Mouse (Mus musculus): Measurements from ENCODE around the gene Crim1. TPM values are rescaled to one million over a fixed set of nuclear protein-coding genes. Genes with fewer than 3 reads are reported as not detected.

Crim1 gene
- polyA plus RNA-seq, 1 experiment from 2014 or later = 4.7 TPM

DNA sequence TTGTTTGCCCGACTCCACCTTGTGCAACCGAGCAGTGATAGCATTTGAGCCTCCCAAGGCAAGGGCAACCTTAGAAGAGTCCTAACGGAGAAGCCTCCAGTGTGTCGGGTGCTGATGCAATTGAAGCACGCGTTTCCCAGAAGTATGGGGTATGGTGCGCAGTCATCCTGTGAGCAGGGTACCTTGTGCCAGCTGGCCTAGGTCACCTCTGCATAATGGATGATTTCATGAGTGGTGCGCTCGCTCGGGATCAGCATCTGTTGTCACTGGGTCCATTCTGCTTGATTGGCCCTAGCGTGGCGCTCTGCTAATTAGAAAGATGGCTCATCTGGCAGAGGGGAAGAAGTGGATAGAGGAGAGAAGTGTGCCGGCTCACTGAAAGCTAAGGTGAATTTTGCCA is 37.9 kb downstream of the Crim1 start:
- no peaks in the 10 kb centered on the region for H3K9me3 ChIP-seq (ENCODE audit: control insufficient read depth, low read length)

DNA sequence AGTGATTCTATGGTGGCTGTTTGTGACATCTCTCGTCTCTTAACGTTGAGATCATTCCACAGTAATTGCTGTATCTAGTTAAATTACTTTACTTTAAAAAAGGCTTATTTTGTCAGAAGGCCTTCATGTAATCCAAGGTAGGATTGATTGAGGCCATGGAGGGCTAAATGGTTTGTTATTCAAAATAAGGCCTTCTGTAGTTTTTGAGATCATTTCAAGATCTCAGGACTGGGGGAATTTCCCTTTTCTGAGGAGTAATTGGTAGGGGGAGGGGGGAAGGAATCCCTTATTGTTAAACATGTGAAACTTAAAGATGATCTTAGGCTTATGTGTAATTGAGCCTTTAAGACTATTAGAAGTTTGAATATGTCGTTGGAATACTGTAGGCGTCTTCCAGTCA is 40.1 kb downstream of the Crim1 start:
- no peak for ATAC-seq (ENCODE audit: low read depth)
- 83% methylated on average over 4 of the region's 4 CpGs for WGBS
- peaks cover 3% of the 10 kb centered on the region; the same call in 1 of the 2 replicates for H3K4me1 ChIP-seq (replicated peaks; ENCODE audit: control insufficient read depth, insufficient read depth, low read length)

More for the DNA sequence above, 37.9 kb downstream of the Crim1 start:
- no peaks in the 10 kb centered on the region for H3K36me3 ChIP-seq (ENCODE audit: control insufficient read depth, insufficient read depth, low read length)
- no peak overlapping the region for H3K4me3 ChIP-seq (ENCODE audit: low read length)
- H3K27ac ChIP-seq (ENCODE audit: low read length) = no peak overlapping the region
- WGBS = 94% methylated on average over 13 of the region's 13 CpGs
- ATAC-seq (ENCODE audit: low read depth) = no peak
- no peak overlapping the region for H3K4me2 ChIP-seq (ENCODE audit: low read depth, low read length)
- 0 out of 2 replicates have a peak, but pooled peaks cover 3% of the 10 kb centered on the region for H3K4me1 ChIP-seq (replicated peaks; ENCODE audit: control insufficient read depth, insufficient read depth, low read length)
- no peak overlapping the region for H3K9ac ChIP-seq (ENCODE audit: low read length)
- H3K27me3 ChIP-seq (ENCODE audit: control insufficient read depth, insufficient read depth, low read depth, low read length) = 0 out of 2 replicates have a peak, but pooled peaks cover 3% of the 10 kb centered on the region

DNA sequence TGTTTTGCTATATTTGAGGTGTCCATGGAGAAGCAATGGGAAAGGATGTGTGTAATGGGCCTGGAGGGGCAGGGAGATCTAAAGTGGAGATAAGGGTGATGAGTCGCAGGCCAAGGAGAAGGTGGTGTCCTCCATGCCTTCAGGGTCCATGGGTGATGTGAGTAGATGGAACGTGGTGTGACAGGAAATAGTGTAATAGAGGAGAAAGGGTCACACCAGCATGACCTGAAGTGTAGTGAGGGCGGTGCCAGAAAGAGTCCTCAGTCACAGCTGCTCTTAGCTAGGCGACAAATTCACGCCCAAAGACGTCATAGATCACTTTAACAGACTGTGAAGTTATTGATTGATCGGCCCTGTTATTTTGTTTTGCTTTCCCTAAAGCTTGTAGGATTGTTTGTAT is 41.2 kb downstream of the Crim1 start:
- no peak overlapping the region for H3K27ac ChIP-seq (ENCODE audit: low read length)
- no peaks in the 10 kb centered on the region for H3K36me3 ChIP-seq (ENCODE audit: control insufficient read depth, insufficient read depth, low read length)
- WGBS = 44% methylated on average over 7 of the region's 7 CpGs
- no peak overlapping the region for H3K4me2 ChIP-seq (ENCODE audit: low read depth, low read length)
- H3K9me3 ChIP-seq (ENCODE audit: control insufficient read depth, low read length) = no peaks in the 10 kb centered on the region
- no peak overlapping the region for H3K4me3 ChIP-seq (ENCODE audit: low read length)
- H3K4me1 ChIP-seq (replicated peaks; ENCODE audit: control insufficient read depth, insufficient read depth, low read length) = peaks cover 7% of the 10 kb centered on the region; the same call in 1 of the 2 replicates
- no peak overlapping the region for H3K9ac ChIP-seq (ENCODE audit: low read length)
- ATAC-seq (ENCODE audit: low read depth) = no peak
- H3K27me3 ChIP-seq (ENCODE audit: control insufficient read depth, insufficient read depth, low read depth, low read length) = no peaks in the 10 kb centered on the region

More for the DNA sequence above, 40.1 kb downstream of the Crim1 start:
- H3K27ac ChIP-seq (ENCODE audit: low read length) = no peak overlapping the region
- H3K4me2 ChIP-seq (ENCODE audit: low read depth, low read length) = no peak overlapping the region
- 0 out of 2 replicates have a peak, but pooled peaks cover 3% of the 10 kb centered on the region for H3K27me3 ChIP-seq (ENCODE audit: control insufficient read depth, insufficient read depth, low read depth, low read length)
- no peak overlapping the region for H3K4me3 ChIP-seq (ENCODE audit: low read length)
- H3K36me3 ChIP-seq (ENCODE audit: control insufficient read depth, insufficient read depth, low read length) = no peaks in the 10 kb centered on the region
- H3K9me3 ChIP-seq (ENCODE audit: control insufficient read depth, low read length) = no peaks in the 10 kb centered on the region
- no peak overlapping the region for H3K9ac ChIP-seq (ENCODE audit: low read length)

DNA sequence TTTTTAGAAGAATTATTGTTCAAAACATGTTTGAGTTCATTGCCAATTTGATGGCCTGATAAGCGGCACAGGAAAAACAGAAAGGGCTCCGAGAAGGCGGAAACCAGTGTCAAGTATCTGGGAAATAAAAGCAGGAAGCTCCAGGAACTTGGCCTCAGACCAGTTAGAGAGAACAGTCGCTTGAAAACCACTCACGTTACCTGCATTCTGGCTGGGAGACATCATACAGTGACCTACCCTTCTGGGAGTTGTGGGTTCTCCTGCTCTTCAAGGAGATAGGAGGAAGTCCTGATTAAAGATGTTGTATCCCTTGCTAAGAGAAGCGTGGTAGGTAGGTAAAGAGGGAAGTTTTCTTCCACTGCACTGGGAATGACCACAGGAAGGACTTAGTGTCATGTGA is 44.7 kb downstream of the Crim1 start:
- peak overlapping the region; percentile 15; the same call in 1 of the 2 replicates for H3K27ac ChIP-seq (ENCODE audit: low read length)

DNA sequence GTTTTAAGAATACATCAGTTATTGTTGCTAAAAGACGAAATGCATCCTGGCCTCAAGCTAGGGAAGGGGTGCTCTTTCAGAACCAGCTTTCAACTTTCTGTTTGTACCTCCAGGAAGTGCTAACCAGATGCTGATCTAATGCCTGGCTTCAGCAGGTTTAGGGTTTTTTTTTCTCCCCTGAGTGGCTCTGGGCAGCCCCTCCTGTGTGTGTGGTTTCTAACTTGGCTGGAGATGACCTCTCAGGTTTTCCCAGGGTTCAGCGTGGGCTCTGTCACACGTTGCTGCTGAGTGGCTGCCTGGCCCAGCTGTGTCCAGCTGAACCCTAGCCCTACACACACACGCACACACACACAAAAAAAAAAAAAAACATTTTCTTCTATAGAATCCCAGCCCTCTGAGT is 45.4 kb downstream of the Crim1 start:
- Histone ChIP-seq H3K9me3 (ENCODE audit: control insufficient read depth, low read length) (no peaks in the 10 kb centered on the region), H3K27me3 (ENCODE audit: control insufficient read depth, insufficient read depth, low read depth, low read length) (no peaks in the 10 kb centered on the region), H3K27ac (ENCODE audit: low read length) (no peak overlapping the region), H3K4me3 (ENCODE audit: low read length) (no peak overlapping the region), H3K9ac (ENCODE audit: low read length) (no peak overlapping the region), H3K36me3 (ENCODE audit: control insufficient read depth, insufficient read depth, low read length) (no peaks in the 10 kb centered on the region), H3K4me2 (ENCODE audit: low read depth, low read length) (no peak overlapping the region), H3K4me1 (replicated peaks; ENCODE audit: control insufficient read depth, insufficient read depth, low read length) (peaks cover 21% of the 10 kb centered on the region)
- no peak for ATAC-seq (ENCODE audit: low read depth)
- 52% methylated on average over 4 of the region's 4 CpGs for WGBS

More for the DNA sequence above, 44.7 kb downstream of the Crim1 start:
- Histone ChIP-seq H3K9ac (ENCODE audit: low read length) (no peak overlapping the region), H3K4me1 (replicated peaks; ENCODE audit: control insufficient read depth, insufficient read depth, low read length) (peaks cover 15% of the 10 kb centered on the region), H3K4me2 (ENCODE audit: low read depth, low read length) (no peak overlapping the region), H3K4me3 (ENCODE audit: low read length) (no peak overlapping the region), H3K9me3 (ENCODE audit: control insufficient read depth, low read length) (no peaks in the 10 kb centered on the region), H3K36me3 (ENCODE audit: control insufficient read depth, insufficient read depth, low read length) (no peaks in the 10 kb centered on the region), H3K27me3 (ENCODE audit: control insufficient read depth, insufficient read depth, low read depth, low read length) (no peaks in the 10 kb centered on the region)
- WGBS = 64% methylated on average over 6 of the region's 6 CpGs
- no peak for ATAC-seq (ENCODE audit: low read depth)

DNA sequence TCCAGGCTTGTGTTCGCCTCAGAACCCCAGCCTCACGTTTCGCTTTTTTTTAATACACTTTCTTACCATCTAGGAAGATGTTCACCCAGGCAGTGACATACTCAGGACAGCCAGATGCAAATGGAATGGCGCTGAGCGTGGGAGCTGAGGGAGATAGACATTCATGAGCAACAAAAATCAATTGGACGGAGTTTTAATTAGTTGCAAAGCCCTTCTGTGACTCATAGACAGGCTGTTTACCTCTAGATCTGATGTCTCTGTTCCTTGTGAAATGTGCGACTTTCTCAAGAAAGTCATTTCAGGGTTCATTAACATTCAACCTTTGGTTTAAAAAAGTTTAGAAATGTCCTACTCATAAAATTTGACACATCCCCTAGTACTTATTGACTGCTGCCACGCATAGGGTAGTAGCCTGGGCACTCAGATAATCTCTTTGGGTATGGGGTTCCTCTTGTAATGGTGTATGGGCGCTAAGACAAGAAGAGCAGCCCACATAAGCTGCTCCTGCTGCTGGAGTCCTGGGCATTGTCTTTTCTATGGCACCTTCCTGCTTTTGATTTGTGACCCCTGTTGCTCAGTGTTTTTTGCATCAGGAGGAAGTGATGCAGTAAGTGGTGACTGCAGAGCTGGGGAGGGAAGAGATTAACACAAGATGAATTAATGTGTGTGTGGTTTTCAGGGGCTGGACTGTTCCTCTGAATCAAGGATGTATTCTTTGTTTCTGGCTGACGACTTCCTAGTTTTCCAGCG is 46.8 kb downstream of the Crim1 start:
- no peaks in the 10 kb centered on the region for H3K9me3 ChIP-seq (ENCODE audit: control insufficient read depth, low read length)
- WGBS = 63% methylated on average over 11 of the region's 11 CpGs
- H3K27me3 ChIP-seq (ENCODE audit: control insufficient read depth, insufficient read depth, low read depth, low read length) = no peaks in the 10 kb centered on the region
- no peak overlapping the region for H3K4me3 ChIP-seq (ENCODE audit: low read length)
- H3K36me3 ChIP-seq (ENCODE audit: control insufficient read depth, insufficient read depth, low read length) = no peaks in the 10 kb centered on the region
- H3K4me1 ChIP-seq (replicated peaks; ENCODE audit: control insufficient read depth, insufficient read depth, low read length) = peaks cover 21% of the 10 kb centered on the region
- no peak overlapping the region for H3K9ac ChIP-seq (ENCODE audit: low read length)
- H3K4me2 ChIP-seq (ENCODE audit: low read depth, low read length) = no peak overlapping the region
- H3K27ac ChIP-seq (ENCODE audit: low read length) = peak overlapping the region; percentile 50
- ATAC-seq (ENCODE audit: low read depth) = peak; percentile 56; the same call in 1 of the 2 replicates

DNA sequence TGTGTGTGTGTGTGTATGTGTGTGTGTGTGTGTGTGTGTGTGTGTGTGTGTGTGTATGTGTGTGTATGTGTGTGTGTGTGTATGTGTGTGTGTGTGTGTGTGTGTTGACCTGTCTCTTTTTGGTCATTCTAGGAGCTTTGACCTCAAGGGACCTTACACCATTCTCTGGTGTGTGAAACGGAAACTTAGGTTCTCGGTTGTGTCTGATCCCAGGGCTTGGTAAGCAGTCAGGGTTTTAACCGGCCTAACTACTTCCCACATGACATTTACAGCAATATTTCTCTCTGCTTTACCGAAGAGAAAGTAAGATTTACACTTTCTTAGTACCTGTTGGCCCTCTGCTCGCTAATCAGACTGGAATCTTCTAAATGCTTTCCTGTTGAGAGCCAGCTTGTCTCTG is 48.1 kb downstream of the Crim1 start:
- no peak overlapping the region for H3K9ac ChIP-seq (ENCODE audit: low read length)
- H3K4me2 ChIP-seq (ENCODE audit: low read depth, low read length) = no peak overlapping the region
- no peaks in the 10 kb centered on the region for H3K36me3 ChIP-seq (ENCODE audit: control insufficient read depth, insufficient read depth, low read length)
- H3K27me3 ChIP-seq (ENCODE audit: control insufficient read depth, insufficient read depth, low read depth, low read length) = 0 out of 2 replicates have a peak, but pooled peaks cover 1% of the 10 kb centered on the region
- H3K27ac ChIP-seq (ENCODE audit: low read length) = no peak overlapping the region
- peaks cover 21% of the 10 kb centered on the region for H3K4me1 ChIP-seq (replicated peaks; ENCODE audit: control insufficient read depth, insufficient read depth, low read length)
- no peak overlapping the region for H3K4me3 ChIP-seq (ENCODE audit: low read length)
- WGBS = 69% methylated on average over 5 of the region's 5 CpGs
- ATAC-seq (ENCODE audit: low read depth) = no peak
- H3K9me3 ChIP-seq (ENCODE audit: control insufficient read depth, low read length) = no peaks in the 10 kb centered on the region

DNA sequence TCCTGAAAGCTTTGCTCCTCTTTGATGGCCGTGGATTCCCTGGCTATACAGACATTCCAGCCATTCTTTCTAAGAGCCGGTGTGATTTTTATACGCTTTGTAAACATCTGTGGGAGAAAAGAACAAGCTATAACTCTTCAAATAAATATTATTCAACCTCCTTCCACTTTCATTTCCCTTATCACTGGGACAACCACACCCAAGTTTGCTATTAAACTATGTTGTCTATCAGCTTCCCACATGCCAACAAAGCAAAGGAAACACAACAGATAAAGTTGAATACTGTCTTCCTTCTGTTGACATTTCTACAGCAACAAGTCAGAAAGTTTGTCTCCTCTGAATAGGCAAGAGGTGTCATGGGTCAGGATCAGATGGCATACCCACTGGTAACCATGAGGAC is 48.9 kb downstream of the Crim1 start:
- no peak overlapping the region for H3K9ac ChIP-seq (ENCODE audit: low read length)
- H3K4me1 ChIP-seq (replicated peaks; ENCODE audit: control insufficient read depth, insufficient read depth, low read length) = peaks cover 21% of the 10 kb centered on the region
- H3K27me3 ChIP-seq (ENCODE audit: control insufficient read depth, insufficient read depth, low read depth, low read length) = 0 out of 2 replicates have a peak, but pooled peaks cover 2% of the 10 kb centered on the region
- H3K4me3 ChIP-seq (ENCODE audit: low read length) = no peak overlapping the region
- 0 out of 2 replicates have a peak overlapping the region, but pooled peaks have one; percentile 37 for H3K27ac ChIP-seq (ENCODE audit: low read length)
- 19% methylated on average over 3 of the region's 3 CpGs for whole genome bisulfite sequencing
- no peaks in the 10 kb centered on the region for H3K9me3 ChIP-seq (ENCODE audit: control insufficient read depth, low read length)
- ATAC-seq (ENCODE audit: low read depth) = peak; percentile 8; the same call in 1 of the 2 replicates
- H3K36me3 ChIP-seq (ENCODE audit: control insufficient read depth, insufficient read depth, low read length) = no peaks in the 10 kb centered on the region
- H3K4me2 ChIP-seq (ENCODE audit: low read depth, low read length) = no peak overlapping the region

DNA sequence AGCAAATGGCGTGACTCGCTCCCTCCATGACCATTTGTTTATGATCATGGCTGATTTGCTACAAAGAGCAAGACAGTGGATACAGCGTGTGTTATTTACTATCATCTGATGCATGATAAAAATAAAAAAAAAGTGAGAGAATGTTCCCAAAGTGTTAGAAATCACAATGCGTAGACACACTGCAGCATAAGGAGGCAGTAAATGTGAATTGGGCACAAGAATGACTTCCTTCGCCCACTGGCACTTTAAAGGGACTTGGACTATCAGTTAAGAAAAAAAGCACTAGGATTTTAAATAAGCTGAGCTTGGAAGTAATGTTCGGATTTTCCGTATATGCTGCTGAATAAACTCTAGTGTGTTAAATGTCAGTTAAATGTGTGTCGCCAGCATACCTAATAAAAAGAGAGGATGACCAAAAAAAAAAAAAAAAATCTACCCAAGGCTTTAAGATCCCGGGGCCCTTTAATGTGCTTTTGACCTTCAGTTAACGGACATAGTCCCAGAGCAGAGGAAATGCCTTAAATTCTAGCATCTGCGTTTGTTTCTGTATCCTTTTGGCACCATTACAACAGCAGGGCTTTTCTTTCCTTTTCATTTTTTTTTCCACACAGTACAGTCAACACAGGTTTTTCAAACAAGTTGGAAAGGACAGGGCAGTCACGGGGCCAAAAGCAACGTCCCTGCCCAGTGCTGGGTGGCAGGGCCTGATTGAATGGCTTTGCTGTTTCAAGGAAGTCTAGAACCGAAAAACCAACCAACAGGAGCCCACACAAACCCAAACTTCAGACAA is 50.3 kb downstream of the Crim1 start:
- no peaks in the 10 kb centered on the region for H3K9me3 ChIP-seq (ENCODE audit: control insufficient read depth, low read length)

More for the DNA sequence above, 50.3 kb downstream of the Crim1 start:
- no peak overlapping the region for H3K4me3 ChIP-seq (ENCODE audit: low read length)
- H3K27ac ChIP-seq (ENCODE audit: low read length) = no peak overlapping the region
- WGBS = 45% methylated on average over 14 of the region's 14 CpGs
- H3K36me3 ChIP-seq (ENCODE audit: control insufficient read depth, insufficient read depth, low read length) = no peaks in the 10 kb centered on the region
- H3K4me2 ChIP-seq (ENCODE audit: low read depth, low read length) = no peak overlapping the region; the same call in 1 of the 2 replicates
- H3K4me1 ChIP-seq (replicated peaks; ENCODE audit: control insufficient read depth, insufficient read depth, low read length) = peaks cover 19% of the 10 kb centered on the region
- ATAC-seq (ENCODE audit: low read depth) = peak; percentile 53
- H3K9ac ChIP-seq (ENCODE audit: low read length) = no peak overlapping the region
- H3K27me3 ChIP-seq (ENCODE audit: control insufficient read depth, insufficient read depth, low read depth, low read length) = 0 out of 2 replicates have a peak, but pooled peaks cover 2% of the 10 kb centered on the region
